Mouse (Mus musculus) cerebellum, adult 2 months (tissue): ENCODE results near the gene Tmem186. TPM values are rescaled to one million over a fixed set of nuclear protein-coding genes. Genes with fewer than 3 reads are reported as not detected.

Experiments used
- DNase-seq, 2 experiments: peaks; one replicate each; pipeline ENCODE4 v3.0.0; 2021
- H3K27ac ChIP-seq: fragments of 200-500 bp; 2 replicates; pipeline ENCODE4 v1.5.1; 2012; ENCODE audit warnings: low read length, control low read depth, inconsistent platforms; ENCODE audit not compliant: insufficient read depth
- H3K27me3 ChIP-seq: fragments of 200-500 bp; 2 replicates; pipeline ENCODE4 v1.6.1; 2012; ENCODE audit warnings: inconsistent platforms, mild to moderate bottlenecking, low read length, moderate library complexity; ENCODE audit not compliant: control insufficient read depth, insufficient read depth
- H3K4me1 ChIP-seq: fragments of 200-500 bp; 2 replicates; pipeline ENCODE4 v1.6.1; 2011; ENCODE audit warnings: low read length; ENCODE audit not compliant: control insufficient read depth, insufficient read depth
- H3K4me3 ChIP-seq: fragments of 200-500 bp; replicated peaks from 2 replicates; pipeline ENCODE3; 2011; ENCODE audit warnings: mild to moderate bottlenecking, low read depth, low read length, control low read depth; ENCODE audit not compliant: insufficient read depth
- CTCF ChIP-seq: fragments of 200-500 bp; IDR thresholded peaks from 2 replicates; pipeline ENCODE4 v1.5.1; 2011; ENCODE audit warnings: low read depth, mild to moderate bottlenecking, control low read depth, low read length, moderate library complexity, borderline replicate concordance; ENCODE audit not compliant: insufficient read depth
- POLR2A ChIP-seq: fragments of 200-500 bp; IDR thresholded peaks from 2 replicates; pipeline ENCODE4 v1.6.1; 2011; ENCODE audit warnings: low read length, control low read depth, borderline replicate concordance; ENCODE audit not compliant: insufficient read depth
- WGBS: fragments of 180-500 bp; shearing (Covaris S2); methylation state at CpG from one replicate; pipeline ENCODE4 v1.1.7; 2018; 5-methylcytosine and 5-hydroxymethylcytosine counted together
- polyA plus RNA-seq: library from polyadenylated mRNA; depleted of rRNA; stranded (reverse); fragments of >200 nt; gene quantifications from 2 replicates; pipeline ENCODE4 v1.2.3, GENCODE M21; 2012; rRNA removed

The Tmem186 gene
- polyA plus RNA-seq, result 19.0 and 19.4 TPM in 2 replicates

DNA sequence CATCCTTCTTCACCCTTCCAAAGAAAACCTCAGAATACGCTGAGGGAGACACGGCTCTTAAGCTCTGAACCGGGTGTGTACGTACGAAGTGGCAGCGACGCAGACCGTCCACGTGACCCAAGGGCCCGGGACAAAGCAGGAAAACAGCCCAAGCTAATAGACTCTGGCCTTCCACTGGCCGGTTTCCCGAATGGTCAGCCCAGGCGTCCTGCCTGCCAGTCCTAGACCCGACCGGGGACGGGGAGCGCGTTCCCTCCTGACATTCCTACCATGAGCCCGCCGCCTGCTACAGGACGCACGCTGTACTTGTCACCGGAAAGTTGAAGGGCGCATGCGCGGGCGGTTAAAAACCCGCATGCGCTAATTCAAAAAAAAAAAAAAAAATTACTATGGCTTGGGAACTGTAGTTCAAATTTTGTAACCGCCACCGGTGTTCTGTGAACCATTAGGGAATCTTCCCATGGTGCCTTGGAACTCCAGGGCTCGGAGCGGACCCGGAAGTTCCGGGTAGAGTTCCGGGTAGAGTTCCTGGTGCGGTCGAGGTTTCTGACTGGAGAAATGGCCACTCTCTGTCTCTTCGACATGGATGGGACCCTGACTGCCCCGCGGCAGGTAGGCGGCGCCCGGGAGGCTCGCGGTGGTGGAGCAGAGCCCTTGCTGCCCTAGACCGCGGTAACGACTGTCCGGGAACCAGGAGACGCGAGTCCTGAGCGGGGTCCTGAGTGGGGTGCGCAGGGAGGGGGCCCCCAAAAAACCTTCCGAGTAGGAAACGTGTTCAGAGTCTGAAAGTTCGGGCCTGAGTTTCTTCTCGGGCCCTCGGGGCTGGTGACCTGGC, at the start of gene Tmem186, which contains the start of gene Pmm2:
Gene Tmem186 (minus strand): TSS at position 496 of the 835 bp plus-strand sequence.
Gene Pmm2 (plus strand): TSS at position 458 of the 835 bp plus-strand sequence.
- Histone ChIP-seq H3K27me3 (no peaks in the 10 kb centered on the region), H3K4me1 (peaks cover 7% of the 10 kb centered on the region; the same call in 1 of the 2 replicates), H3K4me3 (peak within 1 kb of the TSS; percentile 70), H3K27ac (peak within 1 kb of the TSS; percentile 56; the same call in 1 of the 2 replicates)
- TF ChIP-seq POLR2A (peak; percentile 60; the same call in 1 of the 2 replicates), CTCF (no peak)
- under 1% methylated on average over 59 of the region's 59 CpGs for WGBS
- DNase-seq, result peak; percentile 90 to 92

GRCm38 (mm10) chr16:8686871-8687535, 49.5 kb upstream of the Tmem186 start:
- H3K4me1 ChIP-seq, result peaks cover 53% of the 10 kb centered on the region
- no peak overlapping the region for H3K27ac ChIP-seq
- WGBS, result 46% methylated on average over 11 of the region's 11 CpGs
- no peak overlapping the region for H3K4me3 ChIP-seq
- DNase-seq, result peak in 1 of 2 experiments; percentile 29
- H3K27me3 ChIP-seq, result no peaks in the 10 kb centered on the region
- TF ChIP-seq CTCF (no peak), POLR2A (no peak)

GRCm38 (mm10) chr16:8686121-8686870, 48.8 kb upstream of the Tmem186 start:
- TF ChIP-seq CTCF, result peak; percentile 91
- TF ChIP-seq POLR2A, result no peak
- H3K27ac ChIP-seq, result no peak overlapping the region
- WGBS, result 48% methylated on average over 7 of the region's 7 CpGs

DNA sequence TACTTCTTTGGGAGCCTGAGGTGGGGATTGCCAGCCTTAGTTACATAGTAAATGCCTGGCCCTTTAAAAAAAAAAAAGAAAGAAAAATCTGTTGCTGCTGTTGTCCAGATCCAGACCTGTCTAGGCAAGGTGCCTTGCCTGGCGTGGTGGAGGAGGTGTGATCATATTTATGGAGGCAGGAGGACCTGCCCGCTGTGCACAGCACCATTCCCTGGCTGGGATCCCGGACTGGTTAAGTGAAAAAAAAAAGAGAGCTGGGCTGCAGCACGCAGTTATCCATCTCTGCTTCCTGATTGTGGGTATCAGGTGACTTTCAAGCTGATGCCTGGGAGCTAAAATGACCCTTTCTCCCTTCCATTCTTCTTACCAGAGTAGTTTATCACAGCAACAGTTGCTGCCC, 47.6 kb upstream of the Tmem186 start:
- DNase-seq, result peak; percentile 75 to 88
- Histone ChIP-seq H3K4me1 (peaks cover 37% of the 10 kb centered on the region), H3K27me3 (no peaks in the 10 kb centered on the region), H3K4me3 (no peak overlapping the region), H3K27ac (no peak overlapping the region)
- WGBS, result 7% methylated on average over 4 of the region's 4 CpGs
- no peak for TF ChIP-seq CTCF
- TF ChIP-seq POLR2A, result no peak

More at GRCm38 (mm10) chr16:8686121-8686870, 48.8 kb upstream of the Tmem186 start:
- peaks cover 46% of the 10 kb centered on the region for H3K4me1 ChIP-seq
- H3K27me3 ChIP-seq, result no peaks in the 10 kb centered on the region
- no peak overlapping the region for H3K4me3 ChIP-seq
- peak; percentile 74 to 76 for DNase-seq

DNA sequence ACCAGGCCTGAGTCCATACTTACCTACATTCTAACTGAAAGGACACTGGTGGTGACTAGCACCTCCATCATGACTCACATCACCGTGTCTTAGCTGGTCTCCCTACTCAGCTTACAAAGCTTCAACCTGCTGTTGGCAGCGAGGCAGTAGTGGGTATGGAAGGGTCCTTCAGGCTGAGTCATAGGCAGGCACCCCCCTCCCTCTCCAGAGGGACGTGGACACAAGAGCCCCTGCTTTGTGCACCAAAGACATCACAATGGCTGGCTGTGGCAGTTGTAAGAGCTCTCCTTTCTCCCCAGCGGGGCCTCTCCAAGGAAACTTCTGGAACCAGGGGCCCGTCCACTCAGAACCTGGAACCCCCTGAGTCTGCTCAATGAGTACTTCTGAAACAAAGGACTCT, 43.0 kb upstream of the Tmem186 start, which contains the start of gene Gm5767:
Gene Gm5767 (plus strand): TSS at position 301 of the 400 bp plus-strand sequence.
- DNase-seq, result no peak
- Histone ChIP-seq H3K27ac (no peak within 1 kb of the TSS), H3K4me3 (no peak within 1 kb of the TSS), H3K4me1 (peaks cover 17% of the 10 kb centered on the region), H3K27me3 (no peaks in the 10 kb centered on the region)
- TF ChIP-seq POLR2A, result no peak
- TF ChIP-seq CTCF, result no peak
- WGBS, result 86% methylated on average over 5 of the region's 5 CpGs

- peaks cover 14% of the 10 kb centered on the region for H3K4me1 ChIP-seq
- H3K27me3 ChIP-seq, result no peaks in the 10 kb centered on the region
- no peak overlapping the region for H3K27ac ChIP-seq
- no peak for DNase-seq
- TF ChIP-seq POLR2A (no peak), CTCF (no peak)
- 68% methylated on average over 3 of the region's 3 CpGs for WGBS
- no peak overlapping the region for H3K4me3 ChIP-seq
These were observed 42.3 kb upstream of the Tmem186 start for GRCm38 (mm10) chr16:8679780-8680179.

GRCm38 (mm10) chr16:8678676-8679075, 41.2 kb upstream of the Tmem186 start:
- H3K4me1 ChIP-seq, result peaks cover 3% of the 10 kb centered on the region; the same call in 1 of the 2 replicates
- no peaks in the 10 kb centered on the region for H3K27me3 ChIP-seq
- TF ChIP-seq CTCF, result no peak
- TF ChIP-seq POLR2A, result no peak
- WGBS, result 60% methylated on average over 4 of the region's 4 CpGs
- H3K27ac ChIP-seq, result no peak overlapping the region
- no peak for DNase-seq
- H3K4me3 ChIP-seq, result no peak overlapping the region
